Mouse (Mus musculus): ENCODE results near the gene Tceal3.
"Not testable (repeated sequence)": the region's sequence is repeated elsewhere in the genome, so short reads cannot be mapped to it uniquely, and the experiment has no call there.

GRCm38 (mm10) chrX:136543956-136544355 is 46.7 kb upstream of the Tceal3 start, which contains the start of gene Kir3dl2:
- TF ChIP-seq CTCF, POLR2A (IDR thresholded peaks at IDR 0.05; ENCODE audit: insufficient read depth, low read depth, low read length): not testable (repeated sequence)

All from olfactory bulb, adult 2 months (tissue).